Mouse (Mus musculus): Measurements from ENCODE around the gene Pcx. TPM values are rescaled to one million over a fixed set of nuclear protein-coding genes. Genes with fewer than 3 reads are reported as not detected.

Pcx gene
- polyA plus RNA-seq, 1 experiment from 2014 or later: 29.5 TPM

GRCm38 (mm10) chr19:4590025-4590424 is 79.8 kb downstream of the Pcx start:
- Histone ChIP-seq H3K4me1 (no peaks in the 10 kb centered on the region), H3K4me3 (replicated peaks) (no peak overlapping the region), H3K9me3 (replicated peaks) (no peaks in the 10 kb centered on the region), H3K9ac (replicated peaks) (no peak overlapping the region), H3K36me3 (no peaks in the 10 kb centered on the region), H3K27ac (replicated peaks) (no peak overlapping the region), H3K4me2 (no peak overlapping the region), H3K27me3 (replicated peaks) (no peaks in the 10 kb centered on the region)
- no peak for ATAC-seq (ENCODE audit: low FRiP score)
- WGBS: 97% methylated on average over 3 of the region's 3 CpGs

- no peaks in the 10 kb centered on the region for H3K9me3 ChIP-seq (replicated peaks)
- H3K4me3 ChIP-seq (replicated peaks): no peak overlapping the region
- H3K9ac ChIP-seq (replicated peaks): no peak overlapping the region
- H3K27ac ChIP-seq (replicated peaks): no peak overlapping the region
- no peaks in the 10 kb centered on the region for H3K27me3 ChIP-seq (replicated peaks)
- H3K36me3 ChIP-seq: no peaks in the 10 kb centered on the region
- no peak for ATAC-seq (ENCODE audit: low FRiP score)
- 47% methylated on average over 7 of the region's 7 CpGs for WGBS
- H3K4me2 ChIP-seq: no peak overlapping the region
- H3K4me1 ChIP-seq: no peaks in the 10 kb centered on the region
Measured at GRCm38 (mm10) chr19:4593792-4594522, 83.7 kb downstream of the Pcx start.

DNA sequence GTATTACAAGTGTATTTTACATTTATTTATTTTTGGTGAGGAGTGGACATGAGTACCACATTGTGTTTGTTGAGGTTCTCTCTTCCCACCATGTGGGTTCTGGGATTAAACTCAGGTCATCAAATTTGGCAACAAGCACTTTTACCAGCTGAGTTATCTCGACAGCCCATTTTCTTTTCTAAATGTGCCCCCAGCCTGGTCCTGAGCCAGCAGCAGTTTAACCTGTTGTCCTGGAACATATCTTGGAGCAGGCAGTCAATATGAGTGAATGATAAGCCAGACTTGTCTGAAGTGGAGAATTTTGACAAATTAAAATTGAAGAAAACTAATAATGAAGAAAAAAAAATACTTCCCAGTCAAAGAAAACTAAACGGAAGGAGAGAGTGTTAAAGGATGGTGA is 85.8 kb downstream of the Pcx start:
- H3K4me3 ChIP-seq (replicated peaks): no peak overlapping the region
- WGBS: 86% methylated on average over 2 of the region's 2 CpGs
- no peak overlapping the region for H3K4me2 ChIP-seq
- no peaks in the 10 kb centered on the region for H3K36me3 ChIP-seq
- no peak overlapping the region for H3K27ac ChIP-seq (replicated peaks)
- no peak overlapping the region for H3K9ac ChIP-seq (replicated peaks)
- H3K27me3 ChIP-seq (replicated peaks): no peaks in the 10 kb centered on the region
- ATAC-seq (ENCODE audit: low FRiP score): no peak
- no peaks in the 10 kb centered on the region for H3K9me3 ChIP-seq (replicated peaks)
- no peaks in the 10 kb centered on the region for H3K4me1 ChIP-seq

- no peak overlapping the region for H3K27ac ChIP-seq (replicated peaks)
Measured at GRCm38 (mm10) chr19:4602459-4602858, 92.2 kb downstream of the Pcx start.

DNA sequence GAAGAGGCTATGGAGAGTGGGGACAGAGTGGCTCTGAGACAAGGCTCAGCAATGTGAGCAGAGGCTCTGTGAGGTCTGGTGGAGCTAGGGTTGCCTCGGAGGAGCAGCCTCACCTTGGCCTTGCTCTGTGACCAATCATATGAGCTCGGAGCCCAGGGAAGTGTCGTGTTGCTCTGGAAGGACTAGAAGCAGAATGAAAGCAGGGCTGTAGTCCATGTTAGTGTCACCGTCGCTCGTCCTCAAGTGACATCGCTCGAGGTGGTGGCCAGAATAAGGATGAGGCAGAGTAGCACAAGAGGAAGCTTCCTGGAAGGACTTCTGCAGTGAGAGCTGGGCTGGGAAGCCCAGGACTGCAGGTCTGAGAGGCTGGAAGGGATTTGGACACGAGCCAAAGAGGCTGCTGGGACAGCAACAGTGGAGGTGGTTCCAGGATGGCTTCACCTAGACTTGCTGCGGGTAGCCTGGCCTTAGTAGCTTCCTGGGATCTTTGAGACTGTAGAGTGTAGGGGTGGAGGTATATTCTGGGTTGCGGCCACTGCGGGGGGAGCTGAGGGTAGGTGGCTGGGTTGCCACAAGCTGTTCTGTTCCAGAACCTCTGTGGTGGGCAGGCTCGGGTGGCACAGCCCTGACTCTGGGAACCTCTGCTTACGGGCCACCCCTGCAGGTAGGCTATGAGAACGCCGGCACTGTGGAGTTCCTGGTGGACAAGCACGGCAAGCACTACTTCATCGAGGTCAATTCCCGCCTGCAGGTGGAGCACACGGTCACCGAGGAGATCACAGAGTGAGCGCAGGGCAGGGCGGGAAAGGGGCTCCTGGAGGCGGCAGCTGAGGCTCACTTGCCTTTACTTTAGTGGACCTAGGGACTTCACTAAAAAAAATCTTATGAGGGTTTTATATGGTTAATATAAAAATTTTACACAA is 93.8 kb downstream of the Pcx start:
- no peak for ATAC-seq (ENCODE audit: low FRiP score)
- no peak overlapping the region for H3K9ac ChIP-seq (replicated peaks)
- H3K27me3 ChIP-seq (replicated peaks): no peaks in the 10 kb centered on the region
- no peak overlapping the region for H3K4me3 ChIP-seq (replicated peaks)
- H3K27ac ChIP-seq (replicated peaks): no peak overlapping the region
- 42% methylated on average over 24 of the region's 24 CpGs for WGBS
- no peak overlapping the region for H3K4me2 ChIP-seq
- no peaks in the 10 kb centered on the region for H3K36me3 ChIP-seq
- H3K4me1 ChIP-seq: no peaks in the 10 kb centered on the region
- H3K9me3 ChIP-seq (replicated peaks): no peaks in the 10 kb centered on the region

More at GRCm38 (mm10) chr19:4602459-4602858, 92.2 kb downstream of the Pcx start:
- Histone ChIP-seq H3K4me2 (no peak overlapping the region), H3K4me3 (replicated peaks) (no peak overlapping the region), H3K9ac (replicated peaks) (no peak overlapping the region), H3K27me3 (replicated peaks) (no peaks in the 10 kb centered on the region), H3K9me3 (replicated peaks) (no peaks in the 10 kb centered on the region), H3K4me1 (no peaks in the 10 kb centered on the region), H3K36me3 (no peaks in the 10 kb centered on the region)
- 90% methylated on average over 20 of the region's 20 CpGs for WGBS
- no peak for ATAC-seq (ENCODE audit: low FRiP score)

GRCm38 (mm10) chr19:4605654-4606053 is 95.4 kb downstream of the Pcx start:
- no peaks in the 10 kb centered on the region for H3K27me3 ChIP-seq (replicated peaks)
- H3K9ac ChIP-seq (replicated peaks): no peak overlapping the region
- no peaks in the 10 kb centered on the region for H3K36me3 ChIP-seq
- H3K4me3 ChIP-seq (replicated peaks): no peak overlapping the region
- WGBS: 90% methylated on average over 4 of the region's 4 CpGs
- no peaks in the 10 kb centered on the region for H3K9me3 ChIP-seq (replicated peaks)
- H3K27ac ChIP-seq (replicated peaks): no peak overlapping the region
- no peak for ATAC-seq (ENCODE audit: low FRiP score)
- 0 out of 2 replicates have a peak, but pooled peaks cover 8% of the 10 kb centered on the region for H3K4me1 ChIP-seq
- H3K4me2 ChIP-seq: no peak overlapping the region

DNA sequence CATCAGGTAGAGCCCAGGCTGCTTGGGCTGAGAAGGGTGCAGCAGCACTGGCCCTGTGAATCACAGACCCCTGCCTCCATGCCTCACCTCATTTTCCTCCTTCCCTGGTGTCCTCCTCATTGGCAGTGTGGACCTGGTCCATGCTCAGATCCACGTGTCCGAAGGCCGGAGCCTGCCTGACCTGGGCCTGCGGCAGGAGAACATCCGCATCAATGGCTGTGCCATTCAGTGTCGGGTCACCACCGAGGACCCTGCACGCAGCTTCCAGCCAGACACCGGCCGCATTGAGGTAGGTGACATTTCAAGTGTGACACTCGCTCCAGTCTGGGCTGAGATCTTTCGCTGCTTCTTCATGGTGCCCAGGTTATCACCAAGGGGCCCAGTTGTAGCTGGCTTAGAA is 97.1 kb downstream of the Pcx start:
- Histone ChIP-seq H3K4me2 (no peak overlapping the region), H3K9me3 (replicated peaks) (no peaks in the 10 kb centered on the region), H3K27me3 (replicated peaks) (no peaks in the 10 kb centered on the region), H3K27ac (replicated peaks) (no peak overlapping the region), H3K4me3 (replicated peaks) (no peak overlapping the region), H3K9ac (replicated peaks) (no peak overlapping the region), H3K36me3 (peaks cover 15% of the 10 kb centered on the region), H3K4me1 (peaks cover 22% of the 10 kb centered on the region)
- WGBS: 94% methylated on average over 12 of the region's 12 CpGs
- ATAC-seq (ENCODE audit: low FRiP score): no peak

DNA sequence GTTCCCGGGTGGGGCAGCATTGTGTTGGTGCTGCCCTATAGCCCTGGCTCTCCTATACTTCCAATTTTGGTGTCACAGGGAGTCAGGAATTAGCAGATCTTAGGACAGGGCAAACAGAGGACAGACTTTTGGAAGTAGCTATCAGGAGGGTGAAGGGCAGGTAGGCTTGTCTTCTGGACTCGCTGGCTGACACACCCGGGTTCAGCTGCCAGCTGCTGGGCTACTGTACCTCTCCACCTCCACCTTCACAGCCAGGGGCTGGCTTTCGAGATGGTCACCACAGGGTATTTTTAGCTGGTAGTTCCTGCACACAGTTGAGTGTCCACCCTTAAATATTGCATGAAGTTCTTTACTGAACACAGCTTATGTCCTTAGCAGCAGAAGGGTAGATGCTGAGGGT is 98.2 kb downstream of the Pcx start:
- Histone ChIP-seq H3K4me1 (peaks cover 33% of the 10 kb centered on the region), H3K27ac (replicated peaks) (no peak overlapping the region), H3K9me3 (replicated peaks) (no peaks in the 10 kb centered on the region), H3K4me2 (no peak overlapping the region), H3K36me3 (peaks cover 26% of the 10 kb centered on the region), H3K4me3 (replicated peaks) (no peak overlapping the region), H3K27me3 (replicated peaks) (no peaks in the 10 kb centered on the region), H3K9ac (replicated peaks) (no peak overlapping the region)
- WGBS: 85% methylated on average over 4 of the region's 4 CpGs
- ATAC-seq (ENCODE audit: low FRiP score): no peak

DNA sequence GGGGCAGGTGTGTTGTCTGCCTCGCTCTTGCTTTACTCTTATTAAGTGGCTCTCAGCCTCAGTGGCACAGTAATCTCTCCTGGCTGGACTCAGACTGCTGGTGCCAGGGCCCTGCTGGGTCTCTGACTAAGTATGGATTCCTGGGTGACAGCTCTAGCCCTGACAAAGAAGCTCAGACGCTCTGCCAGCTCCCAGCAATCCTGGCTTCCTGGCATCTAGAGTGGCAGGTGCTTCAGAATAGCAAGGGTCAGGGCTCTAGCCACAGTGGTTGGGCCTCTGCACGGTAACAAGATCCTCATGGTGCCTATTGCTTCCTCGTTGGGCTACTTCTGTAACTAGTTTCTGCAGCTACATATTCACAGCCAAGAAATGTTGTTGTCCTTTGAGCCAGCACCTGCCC is 99.8 kb downstream of the Pcx start:
- Histone ChIP-seq H3K36me3 (peaks cover 30% of the 10 kb centered on the region), H3K27me3 (replicated peaks) (no peaks in the 10 kb centered on the region), H3K4me3 (replicated peaks) (no peak overlapping the region), H3K4me2 (no peak overlapping the region), H3K9me3 (replicated peaks) (no peaks in the 10 kb centered on the region), H3K4me1 (peaks cover 44% of the 10 kb centered on the region), H3K27ac (replicated peaks) (no peak overlapping the region), H3K9ac (replicated peaks) (no peak overlapping the region)
- no peak for ATAC-seq (ENCODE audit: low FRiP score)
- WGBS: 68% methylated on average over 4 of the region's 4 CpGs

DNA sequence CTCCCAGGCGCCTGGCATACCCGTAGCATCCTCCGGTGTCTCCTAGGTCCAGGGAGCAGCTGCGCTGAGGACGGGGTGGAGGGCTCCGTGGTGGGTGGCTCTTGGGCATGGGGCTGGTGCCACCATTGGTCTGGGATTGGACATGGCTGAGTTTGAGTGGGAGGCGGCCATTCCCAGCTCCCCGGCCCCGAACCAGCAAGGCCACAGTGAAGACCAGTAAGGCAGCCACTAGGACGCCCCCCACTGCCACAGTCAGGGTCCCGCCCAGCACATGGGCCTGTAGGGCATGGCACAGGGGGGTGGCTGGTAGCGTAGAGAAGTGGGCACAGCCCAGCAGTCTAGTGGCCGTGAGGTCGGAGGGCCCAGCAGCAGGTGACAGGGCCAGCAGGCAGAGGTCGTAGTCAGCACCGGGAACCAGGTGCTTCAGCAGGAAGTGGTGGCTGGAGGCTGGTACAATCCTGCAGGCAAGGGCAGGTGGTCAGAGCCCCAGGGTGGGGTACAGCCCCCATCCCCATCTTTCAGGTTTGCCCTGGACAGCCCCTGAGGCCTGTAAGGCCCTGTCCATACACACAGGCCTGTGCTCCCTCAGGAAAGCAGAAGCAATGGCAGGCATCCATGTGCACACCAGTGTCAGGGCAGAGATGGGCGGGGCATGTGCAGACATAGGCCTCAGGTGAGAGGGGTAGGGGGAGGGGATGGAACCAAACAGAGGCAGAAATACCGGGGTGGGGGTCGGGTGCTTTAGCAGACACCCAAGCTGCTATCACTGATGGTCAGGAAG is 102.1 kb downstream of the Pcx start:
- H3K9me3 ChIP-seq (replicated peaks): no peaks in the 10 kb centered on the region
- no peak for ATAC-seq (ENCODE audit: low FRiP score)
- H3K4me1 ChIP-seq: peaks cover 52% of the 10 kb centered on the region
- H3K9ac ChIP-seq (replicated peaks): 0 out of 2 replicates have a peak overlapping the region, but pooled peaks have one; percentile 4
- no peak overlapping the region for H3K4me3 ChIP-seq (replicated peaks)
- 94% methylated on average over 19 of the region's 19 CpGs for WGBS
- no peaks in the 10 kb centered on the region for H3K27me3 ChIP-seq (replicated peaks)
- peak overlapping the region; percentile 90 for H3K4me2 ChIP-seq
- no peak overlapping the region for H3K27ac ChIP-seq (replicated peaks)
- H3K36me3 ChIP-seq: peaks cover 30% of the 10 kb centered on the region

DNA sequence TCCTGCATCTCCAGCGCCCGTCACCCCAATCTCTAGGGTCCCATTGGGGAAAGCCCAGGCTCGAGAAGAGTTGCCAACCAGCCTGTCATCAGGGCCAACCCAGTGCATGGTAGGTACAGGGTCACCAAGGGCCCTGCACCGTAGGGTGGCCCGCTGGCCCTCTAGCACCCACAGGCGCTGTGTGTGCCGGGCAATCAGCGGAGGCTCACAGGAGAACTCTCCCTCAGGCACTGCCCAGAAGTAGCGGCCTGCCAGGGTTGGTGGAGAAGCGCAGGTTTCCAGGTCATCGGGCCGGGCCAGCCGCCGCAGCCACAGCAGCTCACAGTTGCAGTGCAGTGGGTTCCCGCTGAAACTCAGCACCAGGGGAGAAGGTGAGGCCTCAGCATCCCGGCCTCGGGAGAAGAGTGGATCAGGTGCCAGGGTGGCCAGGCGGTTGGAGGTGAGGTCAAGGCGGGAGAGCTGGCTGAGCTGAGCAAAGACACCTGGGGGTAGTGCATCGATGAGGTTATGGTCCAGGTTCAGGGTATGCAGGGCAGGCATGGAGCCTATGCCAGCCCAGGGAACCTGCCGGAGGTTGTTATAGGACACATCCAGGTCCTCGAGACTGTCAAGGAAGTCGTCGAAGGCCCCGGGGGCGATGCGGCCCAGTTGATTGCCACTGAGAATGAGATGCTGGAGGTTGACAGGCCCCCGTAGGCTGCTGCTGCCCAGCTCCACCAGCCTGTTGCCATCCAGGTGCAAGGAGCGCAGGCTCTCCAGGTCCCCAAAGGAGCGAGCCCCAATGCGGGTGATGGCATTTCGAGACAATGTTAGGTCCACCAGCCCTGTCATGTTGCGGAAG is 103.4 kb downstream of the Pcx start:
- Histone ChIP-seq H3K4me2 (peak overlapping the region; percentile 90), H3K27me3 (replicated peaks) (no peaks in the 10 kb centered on the region), H3K27ac (replicated peaks) (peak overlapping the region; percentile 90; the same call in 1 of the 2 replicates), H3K9ac (replicated peaks) (peak overlapping the region; percentile 98; the same call in 1 of the 2 replicates), H3K4me1 (peaks cover 55% of the 10 kb centered on the region), H3K9me3 (replicated peaks) (no peaks in the 10 kb centered on the region), H3K4me3 (replicated peaks) (peak overlapping the region; percentile 77), H3K36me3 (peaks cover 30% of the 10 kb centered on the region)
- no peak for ATAC-seq (ENCODE audit: low FRiP score)
- 88% methylated on average over 33 of the region's 33 CpGs for WGBS
